Mouse (Mus musculus) CD8-positive naive resting alpha-beta T cell, adult 2 months (primary cell): ENCODE measurements at regions not wholly inside any gene's neighbourhood (a gene's known extent, or its start where the extent isn't known, plus 50 kb on each side); places are given as distances from the start of the nearest gene placed in this dataset.

Experiments used
- DNase-seq, 2 experiments: peaks; one replicate each; pipeline ENCODE4 v3.0.0; 2022; ENCODE audit warnings: low read depth in 2 of 2, low spot score in 2 of 2

DNA sequence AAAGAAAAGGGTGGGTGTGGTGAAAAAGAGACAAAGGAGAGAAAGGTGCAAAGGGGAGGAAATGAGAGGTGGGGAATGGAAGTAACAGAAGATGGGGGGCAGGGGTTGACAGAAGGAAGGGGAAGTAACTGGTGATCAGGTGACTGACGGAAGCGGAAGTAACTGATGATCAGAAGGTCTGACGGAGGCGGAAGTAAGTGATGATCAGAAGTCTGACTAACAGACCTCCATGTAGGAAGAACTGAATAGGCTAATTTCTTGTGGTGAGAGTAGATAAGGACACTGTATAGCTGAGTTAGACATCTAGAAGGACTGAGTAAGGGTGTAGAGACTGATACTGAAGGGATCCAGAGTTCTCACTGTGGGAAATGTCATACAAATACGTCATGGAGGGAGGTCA, 318.1 kb upstream of the Runx1 start:
- no peak for DNase-seq

DNA sequence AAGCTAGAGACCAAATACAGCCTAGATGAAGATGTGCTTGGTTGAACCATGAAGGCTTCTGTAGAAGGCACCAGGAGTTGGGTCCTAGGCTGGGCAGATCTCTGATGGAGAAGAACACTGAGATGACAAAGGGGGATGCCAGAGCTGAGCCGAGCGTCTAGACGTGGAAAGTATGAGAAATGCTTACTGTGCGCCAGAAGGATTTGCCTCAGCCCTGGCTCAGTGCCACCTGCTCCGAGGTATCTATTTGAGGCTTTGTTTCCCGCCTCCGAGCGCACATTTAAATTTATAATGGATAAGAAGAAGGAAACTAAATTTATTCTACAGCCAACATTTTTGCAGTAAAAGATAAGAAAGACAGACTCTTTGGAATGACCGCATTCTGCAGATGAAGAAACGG, 317.2 kb upstream of the Runx1 start:
- no peak for DNase-seq

- DNase-seq: no peak
These were observed 316.0 kb upstream of the Runx1 start for GRCm38 (mm10) chr16:93141967-93142366.

DNA sequence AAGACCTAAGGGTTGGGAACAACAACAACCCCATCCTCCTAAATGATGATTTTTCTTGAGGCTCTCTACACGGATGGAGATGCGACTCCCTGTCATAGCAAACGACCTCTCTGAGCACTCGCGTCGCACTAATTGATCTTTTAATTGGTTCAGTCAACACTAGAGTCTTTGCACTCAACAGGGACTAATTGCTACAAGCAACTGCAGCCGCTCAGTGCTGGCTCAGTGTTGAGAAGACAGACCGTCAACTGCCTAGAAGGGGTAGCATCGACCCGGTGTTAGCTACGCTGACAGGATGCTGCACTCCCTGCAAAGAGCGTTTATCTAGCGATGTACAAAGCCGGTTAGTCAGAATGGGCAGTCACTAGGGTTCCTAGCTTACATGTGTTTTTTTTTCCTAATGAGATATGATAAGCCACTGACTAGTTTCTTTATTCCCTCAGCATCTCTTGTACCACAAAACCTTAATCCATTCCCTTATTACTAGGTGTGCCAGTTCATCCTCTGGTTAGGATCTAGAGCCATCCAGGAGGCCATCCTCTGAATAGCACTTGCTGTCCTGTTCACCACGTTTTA, 314.7 kb upstream of the Runx1 start:
- no peak for DNase-seq

DNA sequence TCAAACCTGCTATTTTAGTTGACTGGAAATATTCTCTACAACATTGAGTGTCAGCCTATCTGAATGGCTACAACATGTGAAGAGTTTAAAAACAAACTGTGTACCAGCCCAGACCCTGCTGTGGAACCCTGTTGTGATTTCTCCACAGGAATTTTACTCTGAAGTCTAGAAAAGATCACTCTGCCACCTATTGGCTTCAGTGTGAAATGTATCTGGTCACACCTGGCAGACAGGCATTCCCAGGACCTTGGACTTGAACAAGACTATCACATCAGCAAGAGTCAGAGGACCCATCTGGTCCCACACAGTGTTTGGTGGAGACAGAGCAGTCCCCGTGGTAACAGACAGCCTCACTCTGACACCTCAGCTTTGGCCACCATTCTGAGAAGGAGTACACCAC, 311.3 kb upstream of the Runx1 start:
- DNase-seq: no peak

- no peak for DNase-seq
These were observed 305.5 kb upstream of the Runx1 start for GRCm38 (mm10) chr16:93131404-93131803.

GRCm38 (mm10) chr16:93130622-93131021, 304.7 kb upstream of the Runx1 start:
- DNase-seq: no peak

DNA sequence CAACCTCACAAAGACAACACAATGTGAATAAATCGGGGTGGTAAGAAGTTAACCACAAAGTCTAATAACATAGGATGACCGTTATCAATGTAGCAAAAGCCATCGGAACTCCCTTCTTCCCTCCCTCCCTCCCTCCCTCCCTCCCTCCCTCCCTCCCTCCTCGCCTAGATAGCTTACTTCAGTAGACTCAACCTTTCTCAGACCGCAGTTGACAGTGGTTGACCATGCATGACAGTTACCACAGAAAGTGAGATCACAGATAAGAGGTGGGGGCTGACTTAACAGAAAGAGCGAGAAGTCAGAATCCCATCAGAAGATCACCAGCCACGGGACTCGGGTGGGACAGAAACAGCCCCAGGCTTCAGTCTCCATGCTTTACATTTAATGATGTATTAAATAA, 297.8 kb upstream of the Runx1 start:
- no peak for DNase-seq

DNA sequence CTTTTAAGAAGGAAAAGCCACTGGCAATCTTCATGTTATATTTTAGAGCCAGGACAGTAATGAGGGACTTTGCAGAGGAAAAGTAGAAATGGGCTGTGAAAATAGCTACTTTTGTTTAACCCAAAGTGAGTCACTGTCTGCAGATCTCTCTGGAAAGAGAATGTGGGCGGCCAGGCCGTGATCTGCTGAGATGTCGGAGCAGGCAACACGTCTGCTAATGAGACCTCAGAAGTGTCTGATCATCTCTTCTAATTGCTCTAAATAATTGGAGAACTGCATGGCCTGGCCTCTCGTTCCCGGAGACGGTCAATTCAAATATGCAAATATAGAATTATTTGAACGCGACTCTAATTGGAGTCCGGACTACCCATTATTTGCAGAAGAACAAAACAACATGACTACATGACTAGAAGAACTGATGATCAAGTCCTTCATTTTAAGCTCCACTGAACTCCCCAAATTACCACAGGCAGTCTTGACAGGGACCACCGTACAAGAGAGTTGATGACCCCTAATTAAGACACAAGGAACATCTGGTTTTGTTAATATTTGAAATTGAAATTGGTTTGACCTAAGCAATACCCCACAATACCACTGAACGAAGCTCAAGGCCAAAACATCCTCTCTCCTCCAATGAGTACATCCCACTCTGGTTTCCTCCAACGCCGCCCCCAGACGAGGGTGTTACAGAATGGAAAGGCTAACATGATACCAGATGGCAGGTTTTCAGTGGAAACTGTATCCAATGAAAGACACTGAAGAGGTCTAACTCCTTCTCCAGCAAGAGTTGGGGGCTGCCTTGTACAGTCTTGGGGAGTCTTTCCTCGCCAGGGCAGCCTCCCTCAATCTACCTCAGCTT, 290.4 kb upstream of the Runx1 start:
- DNase-seq: no peak

- DNase-seq: no peak
These were observed 285.0 kb upstream of the Runx1 start for GRCm38 (mm10) chr16:93110912-93111311.

DNA sequence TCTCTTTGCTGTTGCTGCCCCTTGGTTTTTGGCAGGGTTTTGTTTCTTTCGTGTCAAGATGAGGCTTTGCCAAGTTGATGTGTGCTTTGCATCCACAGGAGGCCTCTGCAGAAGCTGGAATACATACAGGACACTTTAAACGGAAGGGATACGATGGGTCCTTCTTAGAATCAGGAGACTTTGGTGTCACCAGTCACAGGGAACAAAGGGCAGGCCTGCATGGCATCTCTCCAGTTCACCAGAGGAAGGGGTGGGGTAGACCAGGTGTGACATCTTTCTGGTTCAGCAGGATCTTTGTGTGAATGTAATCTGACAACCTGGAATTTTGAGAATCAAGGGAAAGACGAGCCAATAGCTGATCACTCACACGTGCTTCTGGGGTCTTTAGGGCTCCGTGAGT, 284.5 kb upstream of the Runx1 start:
- no peak for DNase-seq

DNA sequence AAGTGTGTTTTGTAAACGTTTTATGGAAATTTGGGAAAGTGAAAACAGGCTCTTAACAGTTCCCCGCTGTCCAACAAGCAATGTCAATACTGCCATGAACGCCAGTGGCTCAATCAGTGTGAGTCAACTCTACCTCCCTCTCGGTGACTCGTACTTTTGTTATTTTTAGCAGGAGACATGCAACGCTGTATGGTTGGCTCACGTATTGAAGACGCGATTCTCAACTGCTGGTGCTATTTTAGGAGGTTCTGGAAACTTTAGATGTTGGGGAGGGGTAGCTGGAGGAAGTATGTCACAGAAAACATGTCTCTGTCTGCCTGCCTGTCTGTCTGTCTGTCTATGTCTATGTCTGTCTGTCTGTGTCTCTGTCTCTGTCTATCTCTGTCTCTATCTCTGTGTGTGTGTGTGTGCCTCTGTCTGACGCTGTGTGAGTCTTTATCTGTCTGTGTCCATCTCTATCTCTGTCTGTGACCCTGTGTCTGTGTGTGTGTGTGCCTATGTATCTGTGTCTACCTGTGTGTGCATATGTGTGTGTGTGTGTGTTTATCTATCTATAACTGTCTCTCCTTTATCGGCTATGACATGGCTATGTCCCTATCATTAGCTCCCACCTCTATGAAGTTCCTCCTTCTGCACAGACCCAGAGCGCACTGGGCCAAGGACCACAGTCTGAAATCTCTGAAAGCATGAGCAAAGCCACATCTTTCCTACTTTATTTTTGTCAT, 283.9 kb upstream of the Runx1 start:
- DNase-seq: no peak

DNA sequence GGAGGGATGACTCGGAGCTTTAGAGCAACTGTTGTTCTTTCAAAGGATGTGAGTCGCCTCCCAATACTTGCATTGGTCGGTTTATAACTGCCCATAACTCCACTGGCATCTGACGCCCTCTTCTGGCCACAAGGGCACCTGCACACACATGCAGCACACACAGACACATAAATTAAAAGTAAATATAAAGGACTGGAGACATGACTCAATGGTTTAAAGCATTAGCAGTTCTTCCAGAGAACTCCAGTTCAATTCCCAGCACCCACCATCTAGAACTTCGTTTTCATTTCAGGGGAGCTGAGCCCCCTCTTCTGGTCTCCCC, 281.5 kb upstream of the Runx1 start:
- no peak for DNase-seq

DNA sequence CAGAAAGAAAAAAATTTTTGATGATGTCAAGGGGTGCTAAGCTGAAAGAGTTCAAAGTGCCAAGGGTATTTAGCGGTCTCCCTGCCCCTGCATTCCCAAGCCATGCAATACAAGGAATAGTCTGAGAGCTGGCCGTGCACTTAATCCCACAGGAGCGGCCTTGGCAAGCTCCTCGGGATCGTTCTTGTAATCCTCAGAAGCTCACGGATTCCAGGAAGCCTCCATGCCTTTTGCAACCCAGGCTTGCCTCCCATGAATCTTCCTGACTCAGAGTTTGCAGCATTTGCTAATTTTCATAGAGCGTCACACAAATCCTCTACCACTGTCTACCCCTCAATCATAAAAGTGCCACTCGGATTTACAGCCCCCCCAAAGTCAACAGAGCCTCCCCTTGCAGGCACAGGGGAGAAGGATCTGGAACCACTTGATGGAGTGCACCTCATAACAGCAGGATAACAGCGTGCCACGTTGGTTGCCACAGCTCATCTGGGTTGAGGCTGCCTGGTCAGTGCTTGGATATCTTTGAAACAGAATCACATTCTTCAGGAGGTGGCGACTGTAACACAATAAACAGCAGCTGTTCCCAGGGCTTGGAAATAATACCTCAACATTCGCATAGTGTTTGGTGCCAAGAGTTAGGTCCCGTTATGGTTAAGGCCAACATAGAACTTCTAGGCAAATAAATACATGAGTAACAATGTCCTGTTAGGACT, 281.0 kb upstream of the Runx1 start:
- no peak for DNase-seq

DNA sequence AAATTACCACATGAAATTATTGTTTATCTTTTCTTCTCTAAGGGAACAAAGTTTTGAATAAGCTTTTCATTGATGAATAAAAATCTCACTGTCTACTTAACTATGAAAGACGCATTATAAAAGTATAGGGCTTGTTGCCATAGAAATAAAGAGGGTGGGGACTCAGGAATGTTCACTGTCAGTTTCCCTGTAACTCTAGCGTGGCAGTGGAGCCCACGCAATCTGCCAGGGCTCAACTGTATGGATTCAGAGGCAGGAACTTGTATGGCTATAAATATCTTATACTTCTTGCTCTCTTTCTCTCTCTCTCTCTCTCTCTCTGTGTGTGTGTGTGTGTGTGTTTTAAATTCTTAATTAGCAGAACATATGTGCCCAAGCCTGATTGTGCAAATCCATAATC, 276.2 kb upstream of the Runx1 start:
- no peak for DNase-seq

- no peak for DNase-seq
These were observed 272.1 kb upstream of the Runx1 start for GRCm38 (mm10) chr16:93098057-93098456.

GRCm38 (mm10) chr16:93096175-93096574, 270.2 kb upstream of the Runx1 start:
- DNase-seq: no peak

GRCm38 (mm10) chr16:93092796-93093195, 266.8 kb upstream of the Runx1 start:
- no peak for DNase-seq

GRCm38 (mm10) chr16:93085227-93085883, 259.4 kb upstream of the Runx1 start:
- DNase-seq: no peak

DNA sequence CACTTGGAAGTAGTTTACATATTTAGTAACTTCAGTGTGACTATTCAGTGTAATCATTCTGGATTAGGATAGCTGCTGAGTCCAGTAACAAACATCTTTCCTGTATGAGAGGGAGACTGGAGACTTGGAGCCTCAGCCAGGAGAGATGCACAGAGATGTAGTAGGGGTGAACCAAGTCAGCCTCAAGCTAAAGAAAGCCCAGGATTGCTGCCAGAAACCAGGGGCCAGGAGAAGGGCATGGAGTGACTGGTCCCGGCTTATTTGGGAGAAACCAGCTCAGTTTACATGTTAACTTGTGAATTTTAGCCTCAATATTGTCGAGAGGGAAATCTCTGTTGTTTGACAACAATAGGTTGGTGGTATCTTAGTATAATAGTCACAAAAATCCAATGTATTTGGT, 257.8 kb upstream of the Runx1 start:
- no peak for DNase-seq

GRCm38 (mm10) chr16:93083142-93083541, 257.2 kb upstream of the Runx1 start:
- DNase-seq: no peak
